Mouse (Mus musculus) lung, adult 2 months (tissue): ENCODE measurements around the gene Tspan33. TPM values are rescaled to one million over a fixed set of nuclear protein-coding genes. Genes with fewer than 3 reads are reported as not detected.
A peak's percentile ranks its signal among the peaks of the same experiment; 100 is the strongest.

ENCODE experiments used
- DNase-seq: peaks from one replicate; pipeline ENCODE4 v3.0.0; 2022
- H3K4me1 ChIP-seq: fragments of 200-500 bp; 2 replicates; pipeline ENCODE4 v1.6.1; 2011; ENCODE audit warnings: low read length; ENCODE audit not compliant: control insufficient read depth, insufficient read depth
- H3K4me3 ChIP-seq: fragments of 200-500 bp; replicated peaks from 2 replicates; pipeline ENCODE3; 2011; ENCODE audit warnings: low read depth, mild to moderate bottlenecking, control low read depth, low read length; ENCODE audit errors: extremely low read depth
- CTCF ChIP-seq: fragments of 200-500 bp; IDR thresholded peaks from 2 replicates; pipeline ENCODE4 v1.5.1; 2011; ENCODE audit warnings: mild to moderate bottlenecking, low read length, control low read depth; ENCODE audit not compliant: insufficient read depth
- POLR2A ChIP-seq: fragments of 200-500 bp; IDR thresholded peaks from 2 replicates; pipeline ENCODE4 v1.6.1; 2011; ENCODE audit warnings: low read depth, mild to moderate bottlenecking, control low read depth, low read length, borderline replicate concordance; ENCODE audit errors: extremely low read depth
- WGBS: fragments of 180-500 bp; shearing (Covaris S2); methylation state at CpG from one replicate; pipeline ENCODE4 v1.1.7; 2018; 5-methylcytosine and 5-hydroxymethylcytosine counted together
- polyA plus RNA-seq: library from polyadenylated mRNA; depleted of rRNA; stranded (reverse); fragments of >200 nt; gene quantifications from 2 replicates; pipeline ENCODE4 v1.2.3, GENCODE M21; 2012

The Tspan33 gene
- polyA plus RNA-seq, 1 experiment: 2.7 TPM

DNA sequence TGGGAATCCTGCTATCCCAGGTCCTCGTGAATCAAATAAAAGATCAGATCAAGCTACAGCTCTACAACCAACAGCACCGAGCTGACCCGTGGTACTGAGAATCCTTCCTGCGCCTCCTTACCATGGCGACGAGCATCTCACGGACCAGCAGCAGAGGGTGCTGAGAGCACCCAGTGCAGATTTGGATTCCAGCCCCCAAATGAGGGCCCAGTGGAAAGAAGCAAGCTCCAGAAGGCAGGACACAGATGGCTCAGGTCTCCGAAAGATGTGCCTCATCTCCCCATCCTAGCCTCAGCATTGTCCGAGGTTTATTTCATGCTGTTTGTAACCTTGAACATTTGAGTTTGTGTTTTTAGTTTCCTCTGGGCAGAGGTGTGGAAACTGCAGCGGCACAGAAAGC, 23.5 kb downstream of the Tspan33 start:
- Histone ChIP-seq H3K4me3 (no peak overlapping the region), H3K4me1 (no peaks in the 10 kb centered on the region)
- WGBS: 67% methylated on average over 10 of the region's 10 CpGs
- TF ChIP-seq POLR2A: no peak
- no peak for TF ChIP-seq CTCF
- no peak for DNase-seq

DNA sequence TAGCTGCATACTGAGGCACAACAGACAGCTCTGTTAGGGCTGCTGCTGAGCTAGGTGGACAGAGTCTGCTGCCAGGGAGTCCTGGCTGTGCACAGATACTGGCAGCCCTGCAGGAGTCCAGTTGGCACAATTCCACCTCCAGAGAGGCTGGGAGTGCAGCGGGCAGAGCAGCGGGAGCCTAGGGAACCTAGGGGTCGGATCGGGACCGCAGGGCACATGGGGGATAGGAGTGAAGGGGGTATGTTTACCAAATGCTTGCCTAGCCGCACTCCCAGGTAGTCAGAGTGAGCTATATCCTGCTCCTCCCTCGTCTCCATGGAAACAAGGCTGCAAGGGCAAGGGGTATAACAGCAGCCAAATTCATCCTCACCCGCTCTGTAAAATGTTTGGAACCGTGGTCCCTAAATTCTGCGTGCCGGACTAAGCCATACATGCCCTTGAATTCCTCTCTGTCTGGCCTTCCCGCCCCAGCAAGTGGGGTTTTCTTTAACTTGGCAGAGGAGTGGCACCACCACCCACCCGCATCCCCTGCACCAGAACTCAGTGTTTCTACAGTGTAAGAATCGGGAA, 24.0 kb downstream of the Tspan33 start:
- WGBS: 27% methylated on average over 14 of the region's 14 CpGs
- no peaks in the 10 kb centered on the region for H3K4me1 ChIP-seq
- H3K4me3 ChIP-seq: no peak overlapping the region
- TF ChIP-seq CTCF (no peak), POLR2A (no peak)
- DNase-seq: no peak

DNA sequence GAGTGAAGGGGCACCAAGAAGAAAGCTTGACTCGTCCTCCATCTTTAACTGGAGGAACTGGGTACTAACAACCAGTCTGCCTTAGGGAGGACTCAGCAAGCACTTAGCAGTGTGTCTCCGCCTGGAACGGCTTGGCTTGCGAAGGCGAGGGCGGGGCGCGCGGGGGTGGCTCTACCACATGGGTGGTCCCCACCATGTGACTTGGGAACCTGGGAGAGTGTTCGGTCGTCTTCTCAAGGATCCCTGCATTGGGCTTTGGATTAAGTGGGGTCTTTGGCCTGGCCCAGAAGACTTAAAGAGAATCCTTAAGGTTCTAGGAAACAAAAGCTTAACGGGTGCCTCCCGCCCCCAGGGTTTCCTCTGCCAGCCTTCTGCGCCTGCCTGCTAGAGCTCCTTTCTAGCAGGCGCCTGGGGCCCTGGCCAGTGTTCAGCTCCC, 24.9 kb downstream of the Tspan33 start:
- TF ChIP-seq CTCF (no peak), POLR2A (no peak)
- Histone ChIP-seq H3K4me1 (no peaks in the 10 kb centered on the region), H3K4me3 (peak overlapping the region; percentile 40)
- 6% methylated on average over 15 of the region's 15 CpGs for WGBS
- DNase-seq: peak; percentile 26

DNA sequence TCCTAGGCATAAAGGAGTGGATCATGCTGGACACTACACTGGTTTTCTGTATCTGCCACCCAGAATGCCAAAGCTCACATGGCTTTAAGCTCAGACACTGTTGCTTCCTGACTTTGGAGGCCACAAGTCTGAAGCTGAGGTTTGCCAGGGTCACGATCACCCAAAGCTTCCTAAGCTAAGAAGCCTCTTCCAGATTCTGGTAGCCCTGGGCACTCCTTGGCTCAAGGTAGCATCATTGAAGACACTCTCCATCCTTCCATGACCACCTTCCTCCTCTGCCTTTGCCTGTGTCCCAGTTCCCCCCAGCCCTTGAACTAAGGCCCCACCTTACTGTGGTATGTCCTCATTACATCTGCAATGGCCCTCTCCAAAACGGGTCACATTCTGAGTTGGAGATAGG, 27.9 kb downstream of the Tspan33 start:
- DNase-seq: no peak
- 64% methylated on average over 2 of the region's 2 CpGs for WGBS
- Histone ChIP-seq H3K4me1 (no peaks in the 10 kb centered on the region), H3K4me3 (no peak overlapping the region)
- TF ChIP-seq CTCF (no peak), POLR2A (no peak)

DNA sequence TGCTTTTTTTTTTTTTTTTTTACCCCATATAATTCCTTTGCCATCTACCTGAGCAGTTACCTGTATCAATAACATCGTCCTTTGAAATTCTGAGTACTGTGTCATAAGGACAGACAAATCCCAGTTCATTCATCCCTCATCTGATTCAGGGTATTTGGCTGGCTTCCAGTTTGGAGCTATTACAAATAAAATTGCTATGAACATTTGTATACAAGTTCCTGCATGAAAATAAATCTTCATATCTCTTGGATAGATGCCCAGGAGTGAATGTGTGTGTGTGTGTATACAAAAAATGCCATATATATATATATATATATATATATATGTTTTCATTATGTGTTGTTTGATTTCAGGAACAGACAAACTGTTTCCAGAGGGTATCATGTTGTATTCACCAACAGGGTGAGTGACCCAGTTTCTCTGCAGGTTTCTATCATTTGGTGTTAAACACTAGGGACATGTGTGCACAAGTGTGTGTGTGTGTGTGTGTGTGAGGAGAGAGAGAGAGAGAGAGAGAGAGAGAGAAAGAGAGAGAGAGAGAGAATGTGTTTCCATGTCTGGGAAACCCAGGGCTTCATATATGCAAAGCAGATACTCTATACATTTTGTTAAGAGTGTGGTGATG, 32.7 kb downstream of the Tspan33 start:
- Histone ChIP-seq H3K4me3 (no peak overlapping the region), H3K4me1 (no peaks in the 10 kb centered on the region)
- 13% methylated on average over 1 of the region's 1 CpGs for WGBS
- TF ChIP-seq POLR2A (no peak), CTCF (no peak)
- no peak for DNase-seq

DNA sequence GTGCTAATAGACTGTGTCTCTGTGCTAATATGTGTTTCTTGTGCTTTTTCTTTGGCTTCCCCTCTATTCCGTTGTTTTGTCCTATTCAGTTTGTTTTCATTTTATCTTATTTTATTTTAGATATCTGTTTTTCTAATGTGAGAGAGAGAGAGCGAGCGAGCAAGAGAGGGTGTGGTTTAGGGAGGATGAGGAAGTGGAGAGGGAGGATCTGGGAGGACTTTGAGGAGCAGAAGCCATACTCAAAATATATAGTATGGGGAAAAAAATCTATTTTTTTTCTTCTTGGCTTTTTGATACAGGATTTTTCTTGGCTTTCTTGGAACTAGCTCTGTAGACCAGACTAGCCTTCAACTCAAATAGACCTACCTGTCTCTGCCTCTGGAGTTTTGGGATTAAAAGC, 34.0 kb downstream of the Tspan33 start:
- no peak for DNase-seq
- 63% methylated on average over 3 of the region's 3 CpGs for WGBS
- H3K4me1 ChIP-seq: no peaks in the 10 kb centered on the region
- H3K4me3 ChIP-seq: no peak overlapping the region
- no peak for TF ChIP-seq POLR2A
- TF ChIP-seq CTCF: no peak

DNA sequence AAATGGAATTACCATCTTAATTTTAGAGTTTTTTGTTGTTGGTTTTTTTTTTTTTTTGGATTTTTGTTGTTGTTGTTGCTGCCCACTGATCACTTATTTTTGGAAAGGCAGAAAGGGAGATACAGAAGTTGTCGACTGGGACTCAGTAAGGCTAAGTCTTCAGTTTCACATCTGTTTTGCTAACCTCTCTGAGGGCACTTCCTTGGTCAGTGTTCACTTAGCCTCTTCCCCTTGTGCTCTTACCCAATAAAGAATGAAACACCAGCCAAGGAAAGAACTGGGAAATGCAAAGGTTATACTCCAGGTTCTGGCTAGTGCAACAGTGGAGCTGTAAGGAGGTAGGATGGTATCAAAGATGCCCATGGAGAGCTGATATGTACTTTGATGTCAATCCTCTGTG, 35.5 kb downstream of the Tspan33 start:
- H3K4me3 ChIP-seq: no peak overlapping the region
- H3K4me1 ChIP-seq: no peaks in the 10 kb centered on the region
- no peak for TF ChIP-seq POLR2A
- TF ChIP-seq CTCF: no peak
- no peak for DNase-seq
- WGBS: 64% methylated on average over 1 of the region's 1 CpGs

DNA sequence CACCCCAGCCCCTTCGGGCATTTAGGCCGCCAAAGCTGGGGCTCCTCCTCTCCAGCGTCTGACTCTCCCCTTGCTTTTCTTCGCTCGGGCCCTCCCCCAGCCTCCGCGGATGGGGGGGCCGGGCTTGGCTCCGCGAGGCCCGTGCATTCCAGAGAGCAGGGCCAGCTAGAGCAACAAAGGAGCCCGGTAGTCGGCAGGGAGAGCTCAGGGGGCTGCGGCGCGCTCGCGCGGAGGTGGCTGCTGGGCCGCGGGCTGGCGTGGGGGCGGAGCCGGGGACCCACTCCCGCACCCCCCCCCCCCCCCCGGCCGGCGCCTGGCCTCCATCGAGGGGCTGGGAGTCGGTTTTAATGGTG, 41.3 kb downstream of the Tspan33 start, which contains the start of gene Smo:
Smo (plus strand) TSS at position 168 of the 353 bp plus-strand sequence.
- 0% methylated on average over 19 of the region's 30 CpGs for WGBS
- TF ChIP-seq CTCF (no peak), POLR2A (peak; percentile 41; the same call in 1 of the 2 replicates)
- H3K4me3 ChIP-seq: peak within 1 kb of the TSS; percentile 72
- no peak for DNase-seq
- H3K4me1 ChIP-seq: peaks cover 7% of the 10 kb centered on the region

DNA sequence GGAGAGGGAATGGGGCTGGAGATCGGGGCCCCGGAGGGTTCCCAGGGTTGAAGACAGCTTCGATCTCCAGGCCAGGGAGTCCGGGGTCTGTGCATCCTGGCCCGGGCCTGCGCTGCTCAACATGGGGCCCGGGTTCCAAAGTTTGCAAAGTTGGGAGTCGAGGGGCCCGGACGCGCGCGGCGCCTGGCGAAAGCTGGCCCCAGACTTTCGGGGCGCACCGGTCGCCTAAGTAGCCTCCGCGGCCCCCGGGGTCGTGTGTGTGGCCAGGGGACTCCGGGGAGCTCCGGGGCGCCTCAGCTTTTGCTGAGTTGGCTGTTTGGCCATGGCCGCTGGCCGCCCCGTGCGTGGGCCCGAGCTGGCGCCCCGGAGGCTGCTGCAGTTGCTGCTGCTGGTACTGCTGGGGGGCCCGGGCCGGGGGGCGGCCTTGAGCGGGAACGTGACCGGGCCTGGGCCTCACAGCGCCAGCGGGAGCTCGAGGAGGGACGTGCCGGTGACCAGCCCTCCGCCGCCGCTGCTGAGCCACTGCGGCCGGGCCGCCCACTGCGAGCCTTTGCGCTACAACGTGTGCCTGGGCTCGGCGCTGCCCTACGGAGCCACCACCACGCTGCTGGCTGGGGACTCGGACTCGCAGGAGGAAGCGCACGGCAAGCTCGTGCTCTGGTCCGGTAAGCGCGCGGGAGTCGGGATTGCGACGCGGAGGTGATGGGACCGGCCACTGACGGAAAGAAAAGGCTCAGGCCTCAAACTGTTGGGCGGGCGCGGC, 41.8 kb downstream of the Tspan33 start:
- DNase-seq: peak; percentile 63
- under 1% methylated on average over 75 of the region's 75 CpGs for WGBS
- peak; percentile 47; the same call in 1 of the 2 replicates for TF ChIP-seq POLR2A
- TF ChIP-seq CTCF: no peak
- Histone ChIP-seq H3K4me3 (peak overlapping the region; percentile 72), H3K4me1 (peaks cover 7% of the 10 kb centered on the region)
